Mouse (Mus musculus) limb, embryonic 13.5 days (tissue): ENCODE measurements around the gene Dmd. TPM values are rescaled to one million over a fixed set of nuclear protein-coding genes. Genes with fewer than 3 reads are reported as not detected.

Source experiments
- ATAC-seq: fragments of 200-750 bp; cut with Nextera tagmentation; 2 replicates; pipeline ENCODE4 v1.8.0; 2017; ENCODE audit warnings: low read depth, moderate number of reproducible peaks, moderate TSS enrichment; ENCODE audit not compliant: low FRiP score
- H3K27ac ChIP-seq: fragments of 300-500 bp; sonication (generic); 2 replicates; pipeline ENCODE4 v1.5.1; 2015; ENCODE audit warnings: inconsistent platforms, mild to moderate bottlenecking, moderate library complexity
- H3K27me3 ChIP-seq: fragments of 300-500 bp; sonication (generic); 2 replicates; pipeline ENCODE4 v1.6.1; 2015; ENCODE audit warnings: mild to moderate bottlenecking, inconsistent platforms
- H3K36me3 ChIP-seq: fragments of 300-500 bp; sonication (generic); 2 replicates; pipeline ENCODE4 v1.6.1; 2015; ENCODE audit warnings: inconsistent platforms, mild to moderate bottlenecking, moderate library complexity
- H3K4me1 ChIP-seq: fragments of 300-500 bp; sonication (generic); 2 replicates; pipeline ENCODE4 v1.6.1; 2015; ENCODE audit warnings: inconsistent platforms
- H3K4me2 ChIP-seq: fragments of 300-500 bp; sonication (generic); replicated peaks from 2 replicates; pipeline ENCODE4 v1.6.1; 2015; ENCODE audit warnings: inconsistent platforms, mild to moderate bottlenecking, moderate library complexity
- H3K4me3 ChIP-seq: fragments of 300-500 bp; sonication (generic); 2 replicates; pipeline ENCODE4 v1.5.1; 2015; ENCODE audit warnings: moderate library complexity, mild to moderate bottlenecking, inconsistent platforms
- H3K9ac ChIP-seq: fragments of 300-500 bp; sonication (generic); 2 replicates; pipeline ENCODE4 v1.6.1; 2015; ENCODE audit warnings: mild to moderate bottlenecking, inconsistent platforms
- H3K9me3 ChIP-seq: fragments of 300-500 bp; sonication (generic); 2 replicates; pipeline ENCODE4 v1.6.1; 2016; ENCODE audit warnings: inconsistent platforms
- WGBS: fragments of 180-500 bp; shearing (Covaris S2); methylation state at CpG from one replicate; pipeline ENCODE4 v1.1.7; 2015; 5-methylcytosine and 5-hydroxymethylcytosine counted together
- polyA plus RNA-seq: library from polyadenylated mRNA; unstranded; fragments of >200 nt; fragmentation: Nextera tagmentation; extraction: Ambion mirVana; gene quantifications from 2 replicates; pipeline ENCODE4 v1.2.1, GENCODE M21; 2015

The Dmd gene
- polyA plus RNA-seq, 1 experiment from 2014 or later: 17.5 TPM

DNA sequence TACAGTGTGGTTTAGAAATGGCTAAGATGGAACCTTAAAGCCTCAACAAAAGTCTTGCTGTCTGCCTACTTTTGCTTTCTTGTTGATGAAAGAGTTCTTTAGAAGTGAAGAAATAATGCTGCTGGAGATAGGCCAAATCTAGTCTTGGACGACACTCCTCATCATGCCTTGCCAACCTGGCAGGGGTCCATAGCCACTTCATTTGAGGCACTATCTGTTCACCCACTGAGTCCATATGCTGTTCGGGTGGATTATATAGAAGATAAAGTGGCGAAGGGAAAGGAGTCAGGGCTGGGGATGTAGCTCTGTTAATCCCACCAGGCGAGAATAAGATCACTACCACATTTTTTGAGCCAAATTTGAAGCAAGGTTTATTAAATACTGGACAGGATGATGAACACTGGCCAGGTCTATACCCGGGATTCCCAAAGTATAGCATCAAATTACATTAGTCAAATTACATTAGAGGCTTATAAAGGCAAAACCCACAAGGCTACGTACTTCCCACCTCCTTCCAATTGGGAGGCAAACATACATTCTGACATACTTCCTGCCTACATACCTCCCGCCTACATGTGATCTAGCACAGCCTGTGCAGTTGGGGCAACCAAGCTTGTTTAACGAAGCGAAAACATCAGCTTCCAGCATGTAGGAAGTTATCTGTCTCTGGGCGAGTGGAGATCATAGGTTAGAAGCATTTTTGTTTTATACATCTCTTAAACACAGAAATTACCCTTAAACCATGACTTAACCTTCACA lies 1984.2 kb downstream of the Dmd start:
- Histone ChIP-seq H3K4me3 (no peak overlapping the region), H3K4me2 (no peak overlapping the region), H3K36me3 (no peaks in the 10 kb centered on the region), H3K4me1 (no peaks in the 10 kb centered on the region), H3K27ac (no peak overlapping the region), H3K9me3 (no peaks in the 10 kb centered on the region), H3K9ac (no peak overlapping the region), H3K27me3 (no peaks in the 10 kb centered on the region)
- no peak for ATAC-seq
- 81% methylated on average over 10 of the region's 10 CpGs for whole genome bisulfite sequencing

GRCm38 (mm10) chrX:84960557-84960956 lies 2011.9 kb downstream of the Dmd start:
- H3K9me3 ChIP-seq: no peaks in the 10 kb centered on the region
- no peaks in the 10 kb centered on the region for H3K4me1 ChIP-seq
- no peaks in the 10 kb centered on the region for H3K36me3 ChIP-seq
- H3K27ac ChIP-seq: no peak overlapping the region
- no peak overlapping the region for H3K4me2 ChIP-seq
- WGBS: 33% methylated on average over 5 of the region's 5 CpGs
- H3K4me3 ChIP-seq: no peak overlapping the region
- ATAC-seq: peak; percentile 71
- no peaks in the 10 kb centered on the region for H3K27me3 ChIP-seq
- no peak overlapping the region for H3K9ac ChIP-seq

GRCm38 (mm10) chrX:84960972-84961371 lies 2012.3 kb downstream of the Dmd start:
- ATAC-seq: peak; percentile 61; the same call in 1 of the 2 replicates
- whole genome bisulfite sequencing: 38% methylated on average over 6 of the region's 6 CpGs

GRCm38 (mm10) chrX:85008304-85008703 lies 2059.6 kb downstream of the Dmd start:
- Histone ChIP-seq H3K4me3 (no peak overlapping the region), H3K27me3 (no peaks in the 10 kb centered on the region), H3K36me3 (no peaks in the 10 kb centered on the region), H3K4me1 (no peaks in the 10 kb centered on the region), H3K27ac (no peak overlapping the region), H3K9ac (no peak overlapping the region), H3K9me3 (no peaks in the 10 kb centered on the region), H3K4me2 (no peak overlapping the region)
- no peak for ATAC-seq

More at GRCm38 (mm10) chrX:84960972-84961371, 2012.3 kb downstream of the Dmd start:
- H3K27me3 ChIP-seq: no peaks in the 10 kb centered on the region
- no peaks in the 10 kb centered on the region for H3K36me3 ChIP-seq
- H3K4me1 ChIP-seq: no peaks in the 10 kb centered on the region
- no peak overlapping the region for H3K4me3 ChIP-seq
- no peak overlapping the region for H3K4me2 ChIP-seq
- H3K27ac ChIP-seq: no peak overlapping the region
- no peak overlapping the region for H3K9ac ChIP-seq
- H3K9me3 ChIP-seq: no peaks in the 10 kb centered on the region

DNA sequence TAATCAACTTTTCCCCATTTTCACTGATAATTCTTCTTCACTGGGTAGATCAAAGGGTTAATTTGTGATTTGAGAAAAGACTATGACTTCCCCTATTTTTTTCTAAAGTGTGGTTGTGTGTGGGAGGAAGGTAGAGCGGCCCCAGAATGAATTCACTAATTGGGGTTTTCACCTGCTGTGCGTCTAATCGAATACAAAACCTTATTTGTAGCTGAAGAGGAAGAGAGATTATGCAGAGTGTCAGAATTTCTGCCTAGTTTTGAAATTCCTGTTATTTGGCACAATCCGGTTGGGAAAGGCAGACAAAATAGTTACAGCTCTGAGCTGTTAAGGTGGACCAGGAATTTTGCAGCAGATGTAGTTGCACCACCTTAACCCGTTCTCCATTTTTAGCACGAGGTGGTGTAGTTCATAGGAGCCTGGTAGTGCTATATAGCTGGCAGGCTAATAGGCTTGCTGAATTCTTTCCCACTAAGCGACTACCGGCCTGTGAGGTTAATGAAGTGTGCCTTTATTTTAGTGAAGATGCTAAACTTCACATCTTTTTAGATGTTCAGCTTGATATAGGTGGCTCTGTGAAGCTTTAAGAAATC lies 2092.9 kb downstream of the Dmd start:
- Histone ChIP-seq H3K9me3 (no peaks in the 10 kb centered on the region), H3K4me2 (no peak overlapping the region), H3K36me3 (no peaks in the 10 kb centered on the region), H3K27me3 (no peaks in the 10 kb centered on the region), H3K4me3 (no peak overlapping the region), H3K27ac (no peak overlapping the region), H3K4me1 (no peaks in the 10 kb centered on the region), H3K9ac (no peak overlapping the region)
- ATAC-seq: no peak
- 33% methylated on average over 8 of the region's 8 CpGs for WGBS

DNA sequence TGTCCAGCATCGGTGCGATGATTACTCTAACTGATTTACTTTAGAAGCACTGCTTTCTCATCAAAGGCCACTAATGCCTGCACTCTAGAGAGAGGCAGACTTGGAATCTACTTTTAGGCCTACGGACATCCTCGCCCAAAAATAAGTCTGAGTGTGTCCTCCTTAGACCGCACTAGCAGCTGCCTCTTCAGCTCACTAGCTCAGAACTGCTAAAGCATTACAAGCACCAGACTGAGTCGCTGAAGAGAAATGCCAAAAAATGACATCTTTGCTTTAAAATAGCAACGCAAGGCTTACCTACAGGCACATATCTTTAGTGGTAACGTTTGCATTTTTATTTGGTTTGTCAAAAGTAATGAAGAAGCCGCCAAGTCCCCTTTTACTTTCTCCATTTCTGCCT lies 2098.0 kb downstream of the Dmd start:
- Histone ChIP-seq H3K36me3 (no peaks in the 10 kb centered on the region), H3K27me3 (peaks cover 7% of the 10 kb centered on the region; the same call in 1 of the 2 replicates), H3K4me3 (no peak overlapping the region), H3K9ac (no peak overlapping the region), H3K4me2 (no peak overlapping the region), H3K27ac (no peak overlapping the region), H3K9me3 (no peaks in the 10 kb centered on the region), H3K4me1 (no peaks in the 10 kb centered on the region)
- ATAC-seq: no peak
- 89% methylated on average over 9 of the region's 9 CpGs for WGBS

DNA sequence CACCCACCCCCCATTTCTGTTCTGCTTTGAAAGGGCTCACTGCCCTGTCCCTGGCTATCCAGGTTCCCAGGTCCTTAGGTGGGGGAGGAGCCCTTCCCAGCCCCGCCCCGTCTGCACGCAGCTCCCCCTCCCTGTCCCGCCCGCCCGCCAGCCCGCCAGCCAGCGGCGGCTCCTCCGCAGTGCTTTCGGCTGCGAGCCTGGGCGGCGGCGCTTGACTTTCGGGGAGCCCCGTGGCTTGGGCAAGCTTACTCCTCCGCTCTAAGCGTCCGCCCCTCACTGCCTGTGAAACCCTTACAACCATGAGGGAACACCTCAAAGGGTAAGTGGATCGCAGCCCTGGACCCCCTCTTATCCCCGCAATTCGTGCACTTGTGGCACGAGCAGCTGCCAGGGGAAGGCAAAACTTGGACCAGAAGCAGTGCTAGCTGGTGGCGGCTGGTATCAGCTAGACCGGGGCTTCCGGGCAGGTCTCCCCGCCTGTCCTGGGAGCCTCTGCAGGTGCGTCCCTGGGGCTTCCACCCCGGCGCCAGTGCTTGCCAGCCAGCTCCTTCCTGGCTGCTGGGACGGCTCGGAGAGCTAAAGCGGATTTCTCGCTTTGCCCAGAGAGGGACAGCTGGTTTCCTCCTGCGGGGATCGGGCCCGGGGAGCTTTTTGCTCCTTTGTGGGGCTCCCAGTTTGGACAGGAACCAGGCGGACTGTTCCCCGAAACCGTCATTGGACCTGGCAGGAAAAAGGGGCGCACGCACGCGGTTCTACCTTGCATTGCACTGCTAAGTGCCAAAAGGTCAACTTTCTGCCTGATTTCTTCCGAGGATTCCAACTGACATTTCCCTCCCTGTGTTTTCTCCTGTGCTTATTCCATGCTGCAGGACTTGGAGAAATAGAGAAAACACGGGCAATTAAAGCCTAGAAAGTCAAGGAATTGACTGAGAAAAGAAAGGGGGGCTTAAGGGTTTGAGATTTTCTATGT lies 2099.8 kb downstream of the Dmd start:
- ATAC-seq: peak; percentile 89
- no peak overlapping the region for H3K27ac ChIP-seq
- 16% methylated on average over 36 of the region's 47 CpGs for WGBS
- H3K9ac ChIP-seq: peak overlapping the region; percentile 69
- H3K9me3 ChIP-seq: no peaks in the 10 kb centered on the region
- peak overlapping the region; percentile 67 for H3K4me2 ChIP-seq
- H3K36me3 ChIP-seq: no peaks in the 10 kb centered on the region
- peaks cover 7% of the 10 kb centered on the region; the same call in 1 of the 2 replicates for H3K27me3 ChIP-seq
- no peaks in the 10 kb centered on the region for H3K4me1 ChIP-seq
- H3K4me3 ChIP-seq: peak overlapping the region; percentile 56

- H3K27me3 ChIP-seq: peaks cover 7% of the 10 kb centered on the region; the same call in 1 of the 2 replicates
- 64% methylated on average over 3 of the region's 3 CpGs for WGBS
- H3K9ac ChIP-seq: no peak overlapping the region
- peak overlapping the region; percentile 67 for H3K4me2 ChIP-seq
- H3K27ac ChIP-seq: no peak overlapping the region
- no peaks in the 10 kb centered on the region for H3K4me1 ChIP-seq
- no peak for ATAC-seq
- H3K4me3 ChIP-seq: peak overlapping the region; percentile 56
- no peaks in the 10 kb centered on the region for H3K36me3 ChIP-seq
- H3K9me3 ChIP-seq: no peaks in the 10 kb centered on the region
These were observed 2100.9 kb downstream of the Dmd start for GRCm38 (mm10) chrX:85049593-85049992.

DNA sequence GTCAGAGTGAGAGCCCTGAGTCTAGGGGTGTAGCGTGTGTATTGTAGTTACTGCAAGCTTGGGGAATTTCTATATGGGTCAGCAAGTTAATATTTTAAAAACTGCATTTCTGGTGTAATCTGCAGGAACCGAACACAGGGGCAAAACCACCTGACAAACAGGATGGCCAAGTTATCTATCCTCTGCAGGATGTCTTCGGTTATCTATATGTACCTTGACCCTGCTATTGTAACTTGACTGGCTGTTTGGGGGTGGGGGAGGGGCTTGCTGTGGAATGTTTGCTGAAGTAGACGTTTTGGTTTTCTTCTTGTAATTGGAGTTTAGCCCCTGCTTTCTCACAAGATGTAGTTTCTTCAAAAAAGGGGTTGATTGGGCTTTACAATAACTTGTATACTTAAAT lies 2124.9 kb downstream of the Dmd start:
- WGBS: 71% methylated on average over 4 of the region's 4 CpGs
- ATAC-seq: no peak
- Histone ChIP-seq H3K27ac (no peak overlapping the region), H3K9ac (no peak overlapping the region), H3K9me3 (no peaks in the 10 kb centered on the region), H3K4me1 (no peaks in the 10 kb centered on the region), H3K4me2 (no peak overlapping the region), H3K27me3 (no peaks in the 10 kb centered on the region), H3K36me3 (no peaks in the 10 kb centered on the region), H3K4me3 (no peak overlapping the region)

DNA sequence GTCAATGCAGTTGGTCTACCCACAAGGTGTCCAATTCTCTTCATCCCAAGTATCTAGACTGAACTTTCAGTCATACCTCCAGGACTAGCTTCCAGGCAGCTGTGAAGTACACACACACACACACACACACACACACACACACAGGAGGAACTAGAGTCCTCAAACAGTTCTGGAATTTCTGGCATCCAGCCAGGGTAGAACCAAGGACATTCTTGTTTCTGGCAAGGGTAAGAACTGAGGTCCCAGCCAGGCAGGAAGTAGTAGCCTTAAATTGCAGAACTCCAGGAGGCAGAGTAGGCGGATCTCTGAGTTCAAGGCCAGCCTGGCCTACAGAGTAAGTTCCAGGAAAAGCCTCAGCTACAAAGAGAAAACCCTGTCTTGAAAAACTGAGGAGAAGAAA lies 2128.2 kb downstream of the Dmd start:
- 0 out of 2 replicates have a peak, but pooled peaks cover under 1% of the 10 kb centered on the region for H3K27me3 ChIP-seq
- no peak overlapping the region for H3K4me3 ChIP-seq
- no peak overlapping the region for H3K27ac ChIP-seq
- no peak overlapping the region for H3K4me2 ChIP-seq
- H3K9ac ChIP-seq: no peak overlapping the region
- H3K9me3 ChIP-seq: no peaks in the 10 kb centered on the region
- ATAC-seq: no peak
- WGBS: 69% methylated on average over 1 of the region's 1 CpGs
- H3K4me1 ChIP-seq: no peaks in the 10 kb centered on the region
- no peaks in the 10 kb centered on the region for H3K36me3 ChIP-seq

DNA sequence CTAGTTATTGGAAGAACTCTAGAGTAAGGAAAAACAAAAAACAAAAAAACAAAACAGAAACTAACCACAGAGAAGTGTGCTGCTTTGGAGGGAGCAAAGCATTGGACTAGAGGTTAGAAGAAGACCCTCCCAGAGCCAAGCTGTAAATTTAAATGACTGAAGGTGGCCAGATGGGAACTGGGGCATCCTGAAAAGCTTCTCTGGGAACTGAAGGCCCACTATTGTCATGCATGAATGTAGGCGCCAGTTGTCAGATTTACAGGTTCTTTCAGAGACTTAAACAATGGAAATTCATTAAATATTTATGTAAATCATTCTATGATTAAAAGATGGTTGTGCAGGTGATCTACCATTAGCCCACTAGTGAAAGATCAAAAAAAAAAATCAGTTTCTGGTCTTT lies 2128.9 kb downstream of the Dmd start:
- no peak overlapping the region for H3K9ac ChIP-seq
- WGBS: 73% methylated on average over 1 of the region's 1 CpGs

GRCm38 (mm10) chrX:85079174-85079573 lies 2130.5 kb downstream of the Dmd start:
- WGBS: 58% methylated on average over 2 of the region's 2 CpGs
- Histone ChIP-seq H3K4me2 (no peak overlapping the region), H3K36me3 (no peaks in the 10 kb centered on the region), H3K27me3 (0 out of 2 replicates have a peak, but pooled peaks cover 2% of the 10 kb centered on the region), H3K9ac (no peak overlapping the region), H3K4me1 (no peaks in the 10 kb centered on the region), H3K27ac (no peak overlapping the region), H3K4me3 (no peak overlapping the region), H3K9me3 (no peaks in the 10 kb centered on the region)
- no peak for ATAC-seq

More for the DNA sequence above, 2128.9 kb downstream of the Dmd start:
- H3K27ac ChIP-seq: no peak overlapping the region
- no peak for ATAC-seq
- H3K27me3 ChIP-seq: 0 out of 2 replicates have a peak, but pooled peaks cover 2% of the 10 kb centered on the region
- H3K36me3 ChIP-seq: no peaks in the 10 kb centered on the region
- no peaks in the 10 kb centered on the region for H3K4me1 ChIP-seq
- no peak overlapping the region for H3K4me3 ChIP-seq
- no peak overlapping the region for H3K4me2 ChIP-seq
- H3K9me3 ChIP-seq: no peaks in the 10 kb centered on the region
